Mouse (Mus musculus) G1E (cell line): ENCODE results near the gene Sec14l2. TPM values are rescaled to one million over a fixed set of nuclear protein-coding genes. Genes with fewer than 3 reads are reported as not detected.

ENCODE experiments used
- ATAC-seq: 2 replicates; pipeline ENCODE4 v1.8.0; 2016; ENCODE audit warnings: mild to moderate bottlenecking; ENCODE audit not compliant: insufficient number of reproducible peaks, poor library complexity, low FRiP score, severe bottlenecking; ENCODE audit errors: extremely low read depth
- DNase-seq: peaks from one replicate; pipeline ENCODE4 v3.0.0; 2012; ENCODE audit warnings: low spot score
- H3K27me3 ChIP-seq: 2 replicates; pipeline ENCODE4 v1.6.1; 2012; ENCODE audit warnings: mild to moderate bottlenecking, low read length, inconsistent platforms; ENCODE audit not compliant: insufficient read depth
- H3K36me3 ChIP-seq: replicated peaks from 2 replicates; pipeline ENCODE3; 2012; ENCODE audit warnings: mild to moderate bottlenecking, inconsistent platforms
- H3K4me1 ChIP-seq: 2 replicates; pipeline ENCODE4 v1.6.1; 2012; ENCODE audit warnings: low read depth, low read length, inconsistent platforms, mixed read lengths; ENCODE audit not compliant: insufficient read depth
- H3K4me3 ChIP-seq: 2 replicates; pipeline ENCODE4 v1.5.1; 2012; ENCODE audit warnings: low read depth, mild to moderate bottlenecking, inconsistent platforms, low read length, moderate library complexity, mixed read lengths
- H3K9me3 ChIP-seq: replicated peaks from 2 replicates; pipeline ENCODE4 v1.6.1; 2012; ENCODE audit warnings: inconsistent platforms
- CTCF ChIP-seq: IDR thresholded peaks from 2 replicates; pipeline ENCODE4 v1.5.1; 2012; ENCODE audit warnings: low read depth, low read length, inconsistent platforms, mixed read lengths
- GATA1 ChIP-seq: IDR thresholded peaks from 2 replicates; pipeline ENCODE4 v1.6.1; 2012; ENCODE audit warnings: borderline replicate concordance, low read length, inconsistent platforms, mixed read lengths
- GATA2 ChIP-seq: IDR thresholded peaks from 2 replicates; pipeline ENCODE4 v1.6.1; 2012; ENCODE audit warnings: low read depth, low read length, inconsistent platforms, borderline replicate concordance
- POLR2AphosphoS5 ChIP-seq: IDR thresholded peaks from 2 replicates; pipeline ENCODE4 v1.6.1; 2012; ENCODE audit warnings: low read depth, low read length, inconsistent platforms; ENCODE audit not compliant: insufficient replicate concordance
- TAL1 ChIP-seq: conservative IDR thresholded peaks from 2 replicates; pipeline ENCODE4 v1.6.1; 2012; ENCODE audit warnings: low read depth, low read length, inconsistent platforms, mixed read lengths
- polyA plus RNA-seq: library from polyadenylated mRNA; stranded (reverse); fragments of >175 nt; gene quantifications from 2 replicates; pipeline ENCODE4 v1.2.3, GENCODE M21; 2012
- total RNA-seq, 2 experiments: library from RNA; stranded (forward) in 1 of 2; stranded (reverse) in 1 of 2; fragments of 200-1000 nt in 1 of 2; fragments of >200 nt in 1 of 2; fragmentation: Nextera tagmentation in 1 of 2; gene quantifications; 2 replicates each; pipeline ENCODE4 v1.2.3; 2014 to 2017

Gene Sec14l2
- total and polyA plus RNA-seq, 3 experiments: 3.5 to 13.8 (median 6.6) TPM

GRCm38 (mm10) chr11:4147098-4147497 is 23.9 kb upstream of the Sec14l2 start:
- H3K27me3 ChIP-seq: peaks cover 11% of the 10 kb centered on the region; the same call in 1 of the 2 replicates
- no peak overlapping the region for H3K4me3 ChIP-seq
- H3K9me3 ChIP-seq: no peaks in the 10 kb centered on the region
- DNase-seq (no peak), ATAC-seq (no peak)
- H3K36me3 ChIP-seq: peaks cover 39% of the 10 kb centered on the region
- H3K4me1 ChIP-seq: no peaks in the 10 kb centered on the region
- TF ChIP-seq POLR2AphosphoS5 (no peak), CTCF (no peak), TAL1 (no peak), GATA2 (no peak), GATA1 (no peak)

- TF ChIP-seq CTCF: no peak
- no peak for TF ChIP-seq GATA1
- TF ChIP-seq POLR2AphosphoS5: no peak
- TF ChIP-seq TAL1: no peak
- TF ChIP-seq GATA2: no peak
- DNase-seq (no peak), ATAC-seq (no peak)
- Histone ChIP-seq H3K4me3 (no peak overlapping the region), H3K9me3 (no peaks in the 10 kb centered on the region), H3K36me3 (peaks cover 42% of the 10 kb centered on the region), H3K4me1 (no peaks in the 10 kb centered on the region), H3K27me3 (peaks cover 7% of the 10 kb centered on the region; the same call in 1 of the 2 replicates)
Measured at GRCm38 (mm10) chr11:4146381-4146780, 23.2 kb upstream of the Sec14l2 start.

- DNase-seq (no peak), ATAC-seq (no peak)
- Histone ChIP-seq H3K9me3 (no peaks in the 10 kb centered on the region), H3K4me3 (no peak overlapping the region), H3K4me1 (no peaks in the 10 kb centered on the region), H3K36me3 (peaks cover 64% of the 10 kb centered on the region), H3K27me3 (peaks cover 5% of the 10 kb centered on the region; the same call in 1 of the 2 replicates)
- TF ChIP-seq GATA1 (no peak), GATA2 (no peak), TAL1 (no peak), POLR2AphosphoS5 (no peak), CTCF (no peak)
Measured at GRCm38 (mm10) chr11:4143281-4144062, 20.3 kb upstream of the Sec14l2 start.

GRCm38 (mm10) chr11:4142352-4142751 is 19.1 kb upstream of the Sec14l2 start:
- Histone ChIP-seq H3K36me3 (peaks cover 70% of the 10 kb centered on the region), H3K27me3 (no peaks in the 10 kb centered on the region), H3K9me3 (no peaks in the 10 kb centered on the region), H3K4me3 (no peak overlapping the region), H3K4me1 (no peaks in the 10 kb centered on the region)
- TF ChIP-seq GATA1 (no peak), POLR2AphosphoS5 (no peak), GATA2 (no peak), CTCF (no peak), TAL1 (no peak)
- DNase-seq (no peak), ATAC-seq (no peak)

GRCm38 (mm10) chr11:4141505-4141904 is 18.3 kb upstream of the Sec14l2 start:
- H3K4me3 ChIP-seq: no peak overlapping the region
- no peaks in the 10 kb centered on the region; the same call in 1 of the 2 replicates for H3K27me3 ChIP-seq
- TF ChIP-seq POLR2AphosphoS5 (no peak), GATA2 (no peak), TAL1 (no peak), CTCF (no peak), GATA1 (no peak)
- ATAC-seq (no peak), DNase-seq (no peak)
- peaks cover 79% of the 10 kb centered on the region for H3K36me3 ChIP-seq
- H3K4me1 ChIP-seq: 0 out of 2 replicates have a peak, but pooled peaks cover 3% of the 10 kb centered on the region
- H3K9me3 ChIP-seq: no peaks in the 10 kb centered on the region

- Histone ChIP-seq H3K36me3 (peaks cover 76% of the 10 kb centered on the region), H3K9me3 (no peaks in the 10 kb centered on the region), H3K27me3 (no peaks in the 10 kb centered on the region; the same call in 1 of the 2 replicates), H3K4me3 (no peak overlapping the region), H3K4me1 (peaks cover 21% of the 10 kb centered on the region)
- ATAC-seq: no peak
- TF ChIP-seq POLR2AphosphoS5 (no peak), TAL1 (no peak), CTCF (no peak), GATA1 (no peak), GATA2 (no peak)
- DNase-seq: no peak
Measured at GRCm38 (mm10) chr11:4138964-4139363, 15.7 kb upstream of the Sec14l2 start.
